ENCODE assay signal across 21 mouse cellular contexts in the genomic region with DNA sequence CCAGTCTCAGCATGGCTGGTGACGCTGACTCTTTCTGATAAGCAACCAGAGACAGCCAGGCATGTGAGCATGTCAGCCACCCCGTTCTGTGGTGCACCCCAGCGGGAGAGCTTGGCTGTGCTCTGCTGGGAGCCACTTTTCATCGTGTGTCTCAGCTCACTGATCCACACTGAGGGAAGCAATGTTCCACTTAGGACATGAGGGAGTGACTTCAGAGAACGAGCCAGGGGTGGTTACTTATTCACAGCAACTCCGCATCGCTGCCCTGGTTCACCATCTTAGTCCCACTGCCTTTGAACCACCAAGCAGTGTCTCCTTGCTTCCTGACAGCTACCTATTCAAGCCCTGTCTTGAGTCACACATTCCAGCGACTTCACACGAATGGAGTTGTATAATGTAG. TPM values are rescaled to one million over a fixed set of nuclear protein-coding genes. Genes with fewer than 3 reads are reported as not detected.
DNase-seq lines count a peak whose midpoint lies in the region; ATAC-seq and TF ChIP-seq lines count a peak whose summit lies in the region.
"Had no signal": no experiment of that assay in that cellular context is flagged by ENCODE, and none has a peak within 500 bp of the region (broad histone marks: within the 10 kb centered on the region; RNA-seq: fewer than 3 reads in every experiment).

No protein-coding gene starts in this region.

- CTCF ChIA-PET in Patski (lab: Charles Lee) = interaction anchor here (1.4 kb wide), 1 partner anchor 8 kb away, joined by 3 read pairs; no protein-coding TSS in a partner anchor

- intact Hi-C loops in left cerebral cortex, postnatal 25 days (cut with DNase I) = loop anchor here (5.0 to 10.0 kb wide), 2 partner anchors 648 to 730 kb away; no protein-coding TSS in a partner anchor

- TF ChIP-seq CTCF in Patski (IDR thresholded peaks at IDR 0.05) = no peak

- in situ Hi-C loops in Patski (cut with MboI; ENCODE audit: low pct_unique_long_range_greater_than_20kb) = loop anchor here (10.0 kb wide), 2 partner anchors 498 to 648 kb away; no protein-coding TSS in a partner anchor

- H3K36me3 ChIP-seq in forebrain, embryonic 11.5 days (ENCODE audit: control insufficient read depth, insufficient read depth, low read length) = no peaks in the 10 kb centered on the region
- no peaks in the 10 kb centered on the region for H3K36me3 ChIP-seq in forebrain, embryonic 10.5 days (replicated peaks)
- H3K36me3 ChIP-seq in kidney, embryonic 16.5 days (ENCODE audit: insufficient read depth, low read length) = no peaks in the 10 kb centered on the region
- H3K36me3 ChIP-seq: embryonic facial prominence, embryonic 13.5 days; G1E; heart, embryonic 13.5 days; hindbrain, embryonic 15.5 days had no signal

- DNase-seq in forebrain, embryonic 11.5 days (ENCODE audit: low spot score) = peak; percentile 42
- no peak for DNase-seq in forebrain, embryonic 10.5 days (ENCODE audit: extremely low spot score, low spot score)
- peak; percentile 39 for DNase-seq in Patski (ENCODE audit: low read depth, low spot score)
- DNase-seq in kidney, postnatal 36 days = peak; percentile 73 to 74
- no peak for DNase-seq in left cerebral cortex, postnatal 25 days (ENCODE audit: low spot score in 2 of 2)
- no peak for DNase-seq in ovary, adult 18-20 months (ENCODE audit: low spot score)
- DNase-seq: adrenal gland, postnatal 10 days; B cell, adult 2 months; cerebellum, adult 11 months; cerebellum, adult 8-10 months; cerebellum, postnatal 25 days; gastrocnemius, adult 2 months; gastrocnemius, postnatal 25 days; heart, postnatal 36 days had no signal

- no peak overlapping the region for H3K27ac ChIP-seq in forebrain, embryonic 11.5 days (ENCODE audit: low read depth, low read length)
- H3K27ac ChIP-seq in forebrain, embryonic 10.5 days = no peak overlapping the region
- no peak overlapping the region for H3K27ac ChIP-seq in kidney, embryonic 16.5 days (ENCODE audit: low read length)
- H3K27ac ChIP-seq: embryonic facial prominence, embryonic 13.5 days; gastrocnemius, adult 2 months; heart, embryonic 13.5 days; hindbrain, embryonic 15.5 days had no signal

- H3K27me3 ChIP-seq in forebrain, embryonic 11.5 days (ENCODE audit: control insufficient read depth, insufficient read depth, low read length) = no peaks in the 10 kb centered on the region
- H3K27me3 ChIP-seq in forebrain, embryonic 10.5 days (ENCODE audit: poor library complexity, severe bottlenecking) = no peaks in the 10 kb centered on the region
- peaks cover 9% of the 10 kb centered on the region for H3K27me3 ChIP-seq in Patski
- H3K27me3 ChIP-seq in kidney, embryonic 16.5 days (ENCODE audit: insufficient read depth, low read length) = no peaks in the 10 kb centered on the region
- H3K27me3 ChIP-seq: embryonic facial prominence, embryonic 13.5 days; hindbrain, embryonic 15.5 days had no signal

- H3K4me2 ChIP-seq in forebrain, embryonic 11.5 days (ENCODE audit: low read depth, low read length, severe bottlenecking) = no peak overlapping the region
- no peak overlapping the region for H3K4me2 ChIP-seq in kidney, embryonic 16.5 days (replicated peaks; ENCODE audit: low read depth, low read length)
- H3K4me2 ChIP-seq: embryonic facial prominence, embryonic 13.5 days; heart, embryonic 13.5 days; hindbrain, embryonic 15.5 days had no signal

- POLR2A ChIA-PET in Patski (lab: Charles Lee) = interaction anchor here (1.1 kb wide), 1 partner anchor 365 kb away, joined by 4 read pairs; no protein-coding TSS in a partner anchor

- no peaks in the 10 kb centered on the region for H3K9me3 ChIP-seq in forebrain, embryonic 11.5 days (ENCODE audit: control insufficient read depth, low read length)
- H3K9me3 ChIP-seq in forebrain, embryonic 10.5 days = no peaks in the 10 kb centered on the region
- H3K9me3 ChIP-seq in kidney, embryonic 16.5 days (ENCODE audit: low read length) = no peaks in the 10 kb centered on the region
- H3K9me3 ChIP-seq: embryonic facial prominence, embryonic 13.5 days; heart, embryonic 13.5 days; hindbrain, embryonic 15.5 days had no signal

- 84% methylated on average over 9 of the region's 9 CpGs for WGBS in forebrain, embryonic 11.5 days
- WGBS in forebrain, embryonic 10.5 days = 86% methylated on average over 9 of the region's 9 CpGs
- 65% methylated on average over 9 of the region's 9 CpGs for WGBS in kidney, embryonic 16.5 days

- no peak overlapping the region for H3K4me3 ChIP-seq in forebrain, embryonic 11.5 days (ENCODE audit: low read depth, low read length)
- no peak overlapping the region for H3K4me3 ChIP-seq in forebrain, embryonic 10.5 days
- H3K4me3 ChIP-seq in kidney, embryonic 16.5 days (ENCODE audit: low read length) = no peak overlapping the region
- H3K4me3 ChIP-seq: embryonic facial prominence, embryonic 13.5 days; gastrocnemius, adult 2 months; heart, embryonic 13.5 days; hindbrain, embryonic 15.5 days had no signal

- peaks cover 3% of the 10 kb centered on the region; the same call in 1 of the 2 replicates for H3K4me1 ChIP-seq in forebrain, embryonic 11.5 days (replicated peaks; ENCODE audit: control insufficient read depth, insufficient read depth, low read length)
- peaks cover 4% of the 10 kb centered on the region; the same call in 1 of the 2 replicates for H3K4me1 ChIP-seq in forebrain, embryonic 10.5 days
- H3K4me1 ChIP-seq in kidney, embryonic 16.5 days (ENCODE audit: insufficient read depth, low read length) = peaks cover 2% of the 10 kb centered on the region; the same call in 1 of the 2 replicates

- H3K9ac ChIP-seq in forebrain, embryonic 11.5 days (ENCODE audit: low read length) = no peak overlapping the region
- H3K9ac ChIP-seq in kidney, embryonic 16.5 days (replicated peaks; ENCODE audit: low read length) = no peak overlapping the region
- H3K9ac ChIP-seq: embryonic facial prominence, embryonic 13.5 days; heart, embryonic 13.5 days; hindbrain, embryonic 15.5 days had no signal

- no peak for ATAC-seq in forebrain, embryonic 11.5 days (replicated peaks; ENCODE audit: low FRiP score)
- ATAC-seq in Patski = peak; percentile 63
- peak; percentile 67 for ATAC-seq in kidney, embryonic 16.5 days (ENCODE audit: low FRiP score, low TSS enrichment)
- ATAC-seq: CD4-positive, CD25-positive, alpha-beta regulatory T cell, adult 4 months; forebrain, embryonic 14.5 days had no signal

RNA-seq across cellular contexts. Expression of gene Ppp4r2, which starts 53.6 kb away (rescaled TPM):
- polyA plus RNA-seq in forebrain, embryonic 11.5 days (2014; fragmentation: Nextera tagmentation; extraction: Ambion mirVana) = 37.6 and 40.3 TPM in 2 replicates
- 24.4 and 24.7 TPM in 2 replicates for polyA plus RNA-seq in forebrain, embryonic 10.5 days (2016; fragmentation: Nextera tagmentation; extraction: Ambion mirVana)
- 119 TPM for polyA plus RNA-seq in Patski (2021)
- polyA plus RNA-seq in kidney, embryonic 16.5 days (2015; fragmentation: Nextera tagmentation; extraction: Ambion mirVana) = 16.7 and 17.7 TPM in 2 replicates
- total RNA-seq in left cerebral cortex, postnatal 25 days (2021) = 10 to 100 TPM; 71.3 to 80.3 TPM

Comparison
In these comparisons a context has a peak if more than half of its experiments do, and no peak if none do; other contexts are left out.
1. DNase-seq: peak in forebrain, embryonic 11.5 days (single experiment), Patski (single experiment) and kidney, postnatal 36 days (2 of 2); none in forebrain, embryonic 10.5 days (single experiment), left cerebral cortex, postnatal 25 days (0 of 2) and ovary, adult 18-20 months (single experiment).